Mouse (Mus musculus): ENCODE measurements around the gene Otulinl.

Otulinl gene

GRCm38 (mm10) chr15:27612533-27613221 is 68.7 kb downstream of the Otulinl start:
- DNase-seq: peak; percentile 67

GRCm38 (mm10) chr15:27609554-27609953 is 71.8 kb downstream of the Otulinl start:
- DNase-seq: no peak

GRCm38 (mm10) chr15:27605252-27605651 is 76.1 kb downstream of the Otulinl start:
- no peak for DNase-seq

Data from right cerebral cortex, postnatal 25 days (tissue).